Mouse (Mus musculus): Measurements from ENCODE around the gene Fam196b.

Gene Fam196b

DNA sequence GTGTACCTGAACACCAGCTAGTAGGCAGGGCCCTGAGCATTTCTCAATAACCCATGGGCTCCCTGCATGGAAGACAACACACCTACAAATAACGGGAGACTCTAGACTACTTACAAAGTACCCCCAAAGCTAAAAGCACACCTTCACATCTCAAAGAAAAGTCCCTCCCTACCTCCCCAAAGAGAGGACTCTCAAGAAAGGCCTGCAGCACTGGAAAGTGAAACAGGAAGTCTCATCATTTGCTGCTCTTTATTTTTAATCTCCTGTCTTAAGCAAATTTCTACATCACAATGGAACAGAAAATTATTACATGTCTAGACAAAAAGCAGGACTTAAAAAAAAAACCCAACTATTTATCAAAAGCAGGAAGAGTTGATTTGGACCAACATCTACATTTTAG, 90.7 kb downstream of the Fam196b start:
- no peak for DNase-seq (ENCODE audit: low read depth, low spot score)

GRCm38 (mm10) chr11:34406309-34406708, 91.7 kb downstream of the Fam196b start:
- DNase-seq (ENCODE audit: low read depth, low spot score): no peak

DNA sequence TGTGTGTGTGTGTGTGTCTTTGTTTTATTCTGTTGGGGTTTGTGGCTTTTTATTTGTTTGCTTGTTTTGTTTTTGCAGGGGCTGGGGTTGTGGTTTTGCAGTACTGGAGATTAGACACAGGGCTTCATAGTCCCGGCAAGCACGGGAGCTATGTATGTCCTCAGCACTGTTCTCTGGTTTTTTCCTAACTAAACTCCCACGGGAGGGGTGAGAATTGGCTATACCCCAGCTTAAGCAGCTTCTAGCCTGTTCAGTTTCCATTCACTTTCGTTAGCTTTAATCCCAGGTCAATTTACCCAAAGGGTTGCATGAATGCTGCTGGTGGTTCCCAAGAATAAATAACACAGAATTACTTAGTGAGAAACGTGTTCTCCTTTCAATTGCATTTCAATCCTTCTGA, 92.2 kb downstream of the Fam196b start:
- no peak for DNase-seq (ENCODE audit: low read depth, low spot score)

GRCm38 (mm10) chr11:34415884-34416618, 101.4 kb downstream of the Fam196b start:
- peak; percentile 19 for DNase-seq (ENCODE audit: low read depth, low spot score)

DNA sequence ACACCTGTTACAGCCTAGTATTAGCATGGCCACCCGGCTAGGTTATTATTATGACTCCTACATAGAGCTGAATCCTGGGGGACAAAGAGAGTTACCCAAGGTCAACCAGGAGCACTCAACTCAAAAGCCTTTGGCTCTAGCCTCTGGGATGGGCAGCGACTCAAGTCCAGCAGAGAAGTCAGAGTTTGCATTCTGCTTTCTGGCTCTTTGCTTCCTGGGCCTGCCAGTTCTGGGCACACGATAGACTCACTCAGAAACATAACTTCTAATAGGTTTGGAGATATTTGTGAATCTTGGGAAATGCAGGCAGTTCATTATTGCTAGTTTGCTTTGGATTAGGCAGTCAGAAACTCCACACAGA, 102.0 kb downstream of the Fam196b start:
- DNase-seq (ENCODE audit: low read depth, low spot score): no peak

GRCm38 (mm10) chr11:34421061-34421460, 106.4 kb downstream of the Fam196b start:
- DNase-seq (ENCODE audit: low read depth, low spot score): no peak

GRCm38 (mm10) chr11:34424546-34424945, 109.9 kb downstream of the Fam196b start:
- DNase-seq (ENCODE audit: low read depth, low spot score): no peak

- DNase-seq (ENCODE audit: low read depth, low spot score): no peak
Measured at GRCm38 (mm10) chr11:34427212-34427611, 112.6 kb downstream of the Fam196b start.

DNA sequence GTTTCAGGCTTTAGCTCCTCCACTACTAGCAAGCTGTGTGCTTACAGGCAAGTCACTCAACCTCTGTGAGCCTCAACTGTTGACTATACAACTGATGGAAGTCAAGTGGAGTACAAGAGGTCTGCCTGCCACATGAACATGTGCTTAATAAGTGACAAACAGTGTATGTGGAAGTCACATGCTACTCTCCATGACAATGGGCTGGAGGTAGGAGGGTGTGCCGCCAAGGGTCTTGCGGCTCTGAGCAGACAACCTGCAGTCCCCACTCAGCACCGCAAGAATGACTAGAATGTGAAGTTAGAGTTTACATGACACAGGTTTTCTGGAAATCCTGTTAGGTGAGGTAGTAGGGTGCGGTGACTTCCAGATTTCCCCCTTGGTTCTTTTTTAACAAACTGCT, 116.3 kb downstream of the Fam196b start:
- peak; percentile 96 for DNase-seq (ENCODE audit: low read depth, low spot score)

DNA sequence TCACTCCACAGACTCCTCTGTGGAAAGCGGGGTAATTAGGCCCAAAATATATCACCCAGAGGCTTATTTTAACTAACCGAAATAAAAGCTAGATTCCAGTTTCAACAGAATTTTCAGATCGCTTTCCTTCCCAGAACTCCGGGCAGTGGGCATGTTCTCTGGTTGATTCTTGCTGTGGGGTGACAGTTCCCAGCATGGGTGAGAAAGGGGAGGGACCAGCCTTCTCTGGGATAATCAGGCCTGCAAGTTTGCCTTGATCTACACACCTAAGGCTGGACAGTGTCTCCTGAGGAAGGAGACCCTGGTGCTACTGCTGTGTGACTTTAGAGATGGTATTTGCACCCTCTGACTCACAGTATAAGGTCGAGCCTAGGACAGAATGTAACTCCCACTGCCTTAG, 116.7 kb downstream of the Fam196b start:
- peak; percentile 83 for DNase-seq (ENCODE audit: low read depth, low spot score)

GRCm38 (mm10) chr11:34431978-34432377, 117.4 kb downstream of the Fam196b start:
- DNase-seq (ENCODE audit: low read depth, low spot score): no peak

- peak; percentile 70 for DNase-seq (ENCODE audit: low read depth, low spot score)
Measured at GRCm38 (mm10) chr11:34437446-34437845, 122.8 kb downstream of the Fam196b start.

DNA sequence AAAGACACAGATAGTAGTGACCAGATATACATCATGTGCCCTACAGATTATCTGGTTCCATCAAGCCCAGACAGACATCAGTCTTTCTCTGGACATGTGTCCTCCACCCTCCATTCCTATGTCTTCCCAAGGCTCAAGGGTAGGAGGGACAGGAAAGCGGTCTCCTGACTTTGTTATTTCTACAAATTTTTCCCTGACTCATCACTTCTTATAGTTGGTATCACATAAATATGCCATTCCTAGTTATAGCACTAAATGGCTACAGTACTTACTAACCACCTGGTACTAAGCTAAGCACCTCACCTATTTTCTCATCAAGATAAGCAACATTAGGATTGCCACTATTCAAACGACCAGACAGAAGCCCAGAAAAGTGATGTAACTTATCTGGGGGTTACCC, 123.8 kb downstream of the Fam196b start:
- DNase-seq (ENCODE audit: low read depth, low spot score): no peak

GRCm38 (mm10) chr11:34447891-34448290, 133.3 kb downstream of the Fam196b start:
- peak; percentile 75 for DNase-seq (ENCODE audit: low read depth, low spot score)

- no peak for DNase-seq (ENCODE audit: low read depth, low spot score)
Measured at GRCm38 (mm10) chr11:34449944-34450343, 135.3 kb downstream of the Fam196b start.

- DNase-seq (ENCODE audit: low read depth, low spot score): peak; percentile 35
Measured at GRCm38 (mm10) chr11:34467056-34467455, 152.4 kb downstream of the Fam196b start.

DNA sequence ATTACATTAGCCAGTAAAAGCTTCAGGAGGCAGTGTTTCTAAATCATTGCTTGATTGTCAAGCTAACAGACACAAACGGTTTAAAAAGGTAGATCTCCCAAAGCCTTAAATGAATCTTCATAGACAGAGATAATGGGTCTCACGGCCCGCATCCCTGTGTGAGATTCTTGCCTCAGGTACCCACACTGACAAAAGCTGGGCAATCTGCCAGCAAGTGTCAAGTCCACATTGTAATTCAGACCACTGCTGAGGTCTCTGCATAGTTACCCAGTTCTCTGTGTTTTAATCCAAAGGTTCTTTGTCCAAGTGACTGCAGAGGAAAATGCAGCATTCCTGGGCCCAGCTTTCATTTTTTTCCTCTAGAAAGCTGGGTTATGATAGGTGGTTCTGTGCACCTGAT, 153.9 kb downstream of the Fam196b start:
- peak; percentile 36 for DNase-seq (ENCODE audit: low read depth, low spot score)

DNA sequence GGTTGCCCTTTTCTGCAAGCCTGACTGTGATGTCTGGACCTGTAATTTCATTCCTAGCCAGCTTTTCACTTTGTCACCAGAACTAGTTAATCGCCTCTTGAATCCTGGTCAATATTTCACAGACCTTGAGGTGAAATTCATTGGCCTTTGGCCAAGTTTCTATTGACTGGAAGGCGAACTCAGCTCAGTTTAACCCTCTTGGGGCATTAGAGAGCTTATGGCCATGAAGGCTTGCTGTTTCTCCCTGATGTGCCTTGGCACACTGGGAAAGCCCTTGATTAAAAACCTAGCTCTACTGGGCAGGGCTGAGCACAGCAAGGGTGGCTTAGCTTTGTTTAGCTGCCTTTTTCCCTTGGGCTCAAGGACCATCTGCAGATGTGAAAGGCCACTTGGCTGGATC, 155.2 kb downstream of the Fam196b start:
- DNase-seq (ENCODE audit: low read depth, low spot score): no peak

All from ZHBTc4 (cell line).